Mouse (Mus musculus) frontal cortex, postnatal 25 days (tissue): Measurements from ENCODE around the gene Gpam.
"Not testable (repeated sequence)": the region's sequence is repeated elsewhere in the genome, so short reads cannot be mapped to it uniquely, and the experiment has no call there.

Source experiments
- DNase-seq, 2 experiments: peaks; one replicate each; pipeline ENCODE4 v3.0.0; 2022; ENCODE audit warnings: low spot score in 2 of 2

Gpam gene

DNA sequence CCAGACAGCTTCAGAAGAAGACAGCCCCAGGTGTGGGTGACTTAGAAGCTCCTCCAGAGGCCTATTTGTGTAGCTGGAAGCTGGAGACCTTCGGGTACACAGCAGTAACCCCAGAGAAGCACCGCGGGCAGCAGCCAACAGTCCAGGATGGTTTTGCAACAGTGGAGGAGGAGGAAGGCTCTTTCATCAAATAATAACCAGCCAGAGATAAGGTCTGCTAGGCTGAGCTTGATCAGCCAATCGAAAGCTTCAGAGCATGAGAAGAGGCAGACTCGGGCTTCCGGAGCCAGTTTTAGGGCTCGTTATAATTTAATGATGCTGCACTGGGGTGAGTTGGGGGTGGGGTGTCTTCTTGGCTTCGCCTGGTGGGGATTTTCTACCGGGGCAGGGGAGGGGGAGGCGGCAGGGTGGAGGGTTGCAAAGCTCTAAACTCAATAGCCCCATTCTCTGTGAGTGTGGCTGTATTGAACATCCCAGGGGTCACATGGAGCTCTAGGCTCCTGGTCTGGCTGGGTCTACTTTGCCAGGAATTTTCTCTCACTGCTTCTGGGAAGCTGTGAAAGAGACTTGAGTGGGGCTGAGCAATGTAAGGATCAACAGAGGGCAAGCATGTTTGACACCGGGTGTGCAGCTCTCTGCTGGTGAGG is at the start of gene Gpam:
TSS of gene Gpam (minus strand) at position 167 of the 647 bp plus-strand sequence.
- no peak for DNase-seq

DNA sequence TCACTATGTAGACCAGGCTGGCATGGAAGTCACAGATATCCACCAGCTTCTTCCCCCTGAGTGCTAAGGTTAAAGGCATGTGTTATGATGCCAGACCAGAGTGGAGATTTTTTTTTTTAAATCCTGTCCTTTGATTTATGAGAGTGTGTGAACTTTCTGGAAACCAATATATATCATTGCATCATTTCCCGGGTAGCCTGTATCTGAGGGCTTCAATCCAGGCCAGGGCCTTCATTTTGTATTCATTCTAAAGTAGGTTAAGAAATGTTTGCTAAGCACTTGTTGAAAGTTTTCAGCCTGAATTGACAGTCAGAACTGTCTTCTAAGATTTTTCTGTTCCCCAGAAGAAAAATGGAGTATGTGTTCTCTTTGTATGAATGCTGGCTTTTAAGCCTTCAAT is 44.5 kb upstream of the Gpam start:
- DNase-seq = no peak

DNA sequence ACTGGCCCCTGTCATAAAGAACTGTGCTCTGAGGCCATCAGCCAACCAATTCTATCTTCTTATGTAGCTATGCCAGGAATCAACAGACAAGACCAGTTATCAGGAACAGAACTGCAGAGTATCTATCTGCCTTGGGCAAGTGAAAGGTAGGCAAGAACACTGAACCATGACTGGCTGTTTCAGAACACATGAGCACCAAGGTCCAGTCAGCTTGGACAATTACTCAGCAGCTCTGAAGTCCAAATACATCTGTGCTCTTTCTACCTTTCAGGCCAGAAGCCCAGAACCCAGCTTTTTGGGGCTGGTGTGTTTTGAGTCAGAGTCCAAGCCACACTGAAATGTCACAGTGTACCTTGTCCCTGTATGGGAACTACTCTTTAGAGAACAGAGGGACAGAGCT is 43.4 kb upstream of the Gpam start:
- DNase-seq = no peak

- not testable (repeated sequence) for DNase-seq
Observed at GRCm38 (mm10) chr19:55169236-55169729, 42.2 kb upstream of the Gpam start.

DNA sequence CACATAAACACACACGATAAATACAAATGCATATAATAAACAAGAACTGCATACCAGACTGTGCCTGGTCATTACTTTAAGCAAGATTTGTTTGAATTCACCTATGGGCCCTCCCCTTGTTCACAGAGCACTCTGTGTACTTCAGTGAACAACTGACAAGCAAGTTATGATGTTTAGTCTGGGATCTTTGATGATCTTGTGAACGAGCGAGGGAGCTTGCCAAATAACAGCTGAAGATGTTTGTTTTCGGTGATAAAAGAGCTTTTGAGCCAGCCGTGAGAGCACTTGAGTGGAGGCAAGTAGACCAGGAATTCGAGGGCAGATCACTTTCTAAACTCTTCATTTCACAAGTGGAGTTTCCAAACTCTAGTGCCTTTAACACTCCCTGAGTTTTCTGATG is 41.3 kb upstream of the Gpam start:
- DNase-seq = no peak

DNA sequence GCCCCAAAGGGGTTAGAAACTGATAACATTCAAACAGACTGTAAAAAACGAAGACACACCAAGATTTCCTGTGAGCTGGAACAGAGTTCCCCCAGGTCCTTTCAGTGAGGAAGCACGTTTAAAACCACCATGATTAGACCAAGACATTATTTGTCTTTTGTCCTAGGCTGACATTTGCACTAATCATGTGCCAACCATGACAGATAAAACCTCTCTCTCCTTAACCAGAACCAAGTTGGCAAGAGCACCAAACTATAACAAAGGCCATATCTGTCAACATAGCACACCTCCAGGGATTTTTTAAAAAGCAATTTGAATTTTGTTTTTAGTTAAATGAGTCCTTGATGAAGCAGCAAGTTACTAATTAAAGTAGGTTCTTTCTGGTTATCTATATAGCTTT is 40.7 kb upstream of the Gpam start:
- DNase-seq = no peak

DNA sequence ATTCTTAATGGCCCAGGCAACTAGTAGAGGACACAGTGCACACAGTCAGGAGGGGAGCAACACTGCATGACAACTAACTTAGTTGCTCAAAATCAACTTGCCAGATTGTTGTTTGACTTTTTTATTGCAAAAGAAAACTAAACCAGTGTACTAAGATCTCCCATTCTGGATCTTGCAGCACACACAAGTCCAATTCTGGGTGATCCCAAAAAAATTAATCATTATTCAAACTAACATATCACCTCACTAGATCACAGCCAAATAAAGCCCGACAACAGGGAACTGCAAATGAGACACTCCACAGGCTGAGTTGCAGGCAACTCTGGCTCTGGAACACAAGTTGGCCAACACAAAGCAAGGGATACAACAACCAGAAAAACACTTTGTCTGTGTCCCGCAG is 39.7 kb upstream of the Gpam start:
- DNase-seq = no peak

DNA sequence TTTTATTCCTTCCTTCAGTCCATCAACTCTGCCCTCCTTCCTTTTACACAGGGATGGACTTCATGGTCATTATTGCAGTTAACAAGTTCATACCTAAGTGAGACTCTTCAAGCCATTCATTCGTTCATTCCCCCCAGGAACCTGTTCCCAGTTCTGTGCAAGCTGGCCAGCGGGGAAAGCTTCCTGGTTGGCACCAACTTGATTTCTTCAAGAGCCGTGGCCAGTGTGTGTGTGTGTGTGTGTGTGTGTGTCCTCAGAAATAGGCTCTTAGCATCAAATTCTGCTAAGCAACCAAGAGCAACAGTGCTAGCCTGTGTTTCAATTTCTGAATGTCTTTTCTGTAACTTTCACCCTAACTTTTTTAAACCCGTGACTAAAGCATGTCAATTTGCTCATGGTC is 38.9 kb upstream of the Gpam start:
- DNase-seq = no peak

GRCm38 (mm10) chr19:55165183-55165865 is 38.3 kb upstream of the Gpam start:
- no peak for DNase-seq

GRCm38 (mm10) chr19:55164162-55164561 is 37.1 kb upstream of the Gpam start:
- no peak for DNase-seq

DNA sequence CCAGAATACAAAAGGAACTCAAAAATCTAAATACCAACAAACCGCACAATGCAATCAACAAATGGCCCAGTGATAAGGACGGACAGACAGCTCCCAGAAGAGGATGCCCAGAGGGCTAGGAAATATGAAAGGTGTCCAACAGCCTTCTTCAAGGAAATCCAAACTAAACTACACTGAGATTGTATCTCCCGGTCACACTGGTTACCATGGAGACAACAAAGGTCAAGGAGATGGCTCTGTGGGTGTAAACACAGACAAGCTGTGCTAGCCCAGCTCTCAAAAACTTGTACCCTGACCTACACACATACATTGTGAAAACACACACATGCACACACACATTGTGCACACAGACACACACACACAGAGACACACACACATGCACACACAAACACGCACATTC is 35.2 kb upstream of the Gpam start:
- no peak for DNase-seq

- DNase-seq = no peak
Observed at GRCm38 (mm10) chr19:55159826-55160225, 32.8 kb upstream of the Gpam start.

GRCm38 (mm10) chr19:55158606-55159005 is 31.6 kb upstream of the Gpam start:
- no peak for DNase-seq

DNA sequence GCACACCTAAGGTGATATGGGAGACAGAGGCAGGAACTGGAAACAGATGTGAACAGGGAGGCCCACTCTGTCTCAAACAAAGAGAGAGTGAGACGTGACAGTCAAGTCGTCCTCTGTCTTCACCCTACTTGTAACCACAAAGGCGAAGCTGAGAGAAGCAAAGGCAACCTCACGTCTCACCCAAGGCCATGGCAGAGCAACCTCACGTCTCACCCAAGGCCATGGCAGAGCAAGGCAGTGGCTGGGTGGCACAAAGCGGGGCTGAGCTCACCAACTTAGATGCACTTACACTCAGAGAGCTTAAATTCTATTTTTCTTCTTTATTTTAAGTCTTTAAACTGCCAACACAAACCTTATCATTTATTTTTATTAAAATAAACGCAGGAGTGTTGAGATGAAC is 30.0 kb upstream of the Gpam start:
- no peak for DNase-seq

DNA sequence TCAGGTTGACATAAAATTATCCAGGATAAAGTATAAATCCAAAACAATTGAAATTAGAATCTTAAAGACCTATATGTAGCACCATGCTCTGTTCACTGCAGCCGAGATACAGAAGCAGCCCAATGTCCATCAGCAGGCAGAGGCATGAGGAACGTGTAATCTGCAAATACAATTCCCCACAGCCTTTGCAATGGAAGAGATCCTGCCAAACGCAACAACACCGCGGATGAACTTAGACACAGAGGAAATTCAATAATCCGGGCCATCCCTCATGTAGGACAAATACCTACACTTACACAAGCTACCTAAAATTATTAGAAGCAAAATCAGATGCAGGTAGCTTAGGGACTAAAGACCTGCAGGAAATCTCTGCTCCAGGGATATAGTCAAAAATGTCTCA is 25.9 kb upstream of the Gpam start:
- DNase-seq = no peak

- not testable (repeated sequence) for DNase-seq
Observed at GRCm38 (mm10) chr19:55152274-55152673, 25.2 kb upstream of the Gpam start.

GRCm38 (mm10) chr19:55149646-55150045 is 22.6 kb upstream of the Gpam start:
- no peak for DNase-seq

- DNase-seq = no peak
Observed at GRCm38 (mm10) chr19:55148109-55148508, 21.1 kb upstream of the Gpam start.

GRCm38 (mm10) chr19:55147568-55147967 is 20.5 kb upstream of the Gpam start:
- DNase-seq = no peak

GRCm38 (mm10) chr19:55145136-55145535 is 18.1 kb upstream of the Gpam start:
- DNase-seq = no peak

DNA sequence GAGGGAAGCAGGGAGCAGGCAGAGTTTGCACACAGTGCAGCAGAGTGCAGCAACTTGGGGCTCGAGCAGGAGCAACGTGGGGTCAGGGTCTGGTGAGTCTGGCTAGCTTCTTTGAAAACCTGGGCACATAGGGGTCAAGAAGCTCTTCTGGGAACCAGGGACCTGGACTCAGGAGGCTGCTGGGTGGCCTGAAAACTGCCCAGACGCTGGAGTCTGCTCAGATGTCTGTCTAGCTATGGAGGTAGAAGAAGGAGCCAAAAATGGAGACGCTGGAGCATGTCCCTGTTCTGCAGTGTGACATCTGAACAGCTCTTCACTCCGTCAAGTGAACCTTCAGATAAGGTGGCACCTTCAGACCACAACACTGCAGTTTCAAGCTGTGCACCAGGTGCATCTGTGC is 17.7 kb upstream of the Gpam start:
- DNase-seq = no peak

GRCm38 (mm10) chr19:55143391-55144300 is 16.6 kb upstream of the Gpam start:
- no peak for DNase-seq
